Mouse (Mus musculus) retina, embryonic 14.5 days (tissue): ENCODE measurements at regions not wholly inside any gene's neighbourhood (a gene's known extent, or its start where the extent isn't known, plus 50 kb on each side); places are given as distances from the start of the nearest gene placed in this dataset.

Source experiments
- DNase-seq: peaks from one replicate; pipeline ENCODE4 v3.0.0-alpha.2; 2015; ENCODE audit warnings: low spot score

GRCm38 (mm10) chr7:66593619-66594018 lies 95.8 kb downstream of the Asb7 start:
- DNase-seq, result no peak

DNA sequence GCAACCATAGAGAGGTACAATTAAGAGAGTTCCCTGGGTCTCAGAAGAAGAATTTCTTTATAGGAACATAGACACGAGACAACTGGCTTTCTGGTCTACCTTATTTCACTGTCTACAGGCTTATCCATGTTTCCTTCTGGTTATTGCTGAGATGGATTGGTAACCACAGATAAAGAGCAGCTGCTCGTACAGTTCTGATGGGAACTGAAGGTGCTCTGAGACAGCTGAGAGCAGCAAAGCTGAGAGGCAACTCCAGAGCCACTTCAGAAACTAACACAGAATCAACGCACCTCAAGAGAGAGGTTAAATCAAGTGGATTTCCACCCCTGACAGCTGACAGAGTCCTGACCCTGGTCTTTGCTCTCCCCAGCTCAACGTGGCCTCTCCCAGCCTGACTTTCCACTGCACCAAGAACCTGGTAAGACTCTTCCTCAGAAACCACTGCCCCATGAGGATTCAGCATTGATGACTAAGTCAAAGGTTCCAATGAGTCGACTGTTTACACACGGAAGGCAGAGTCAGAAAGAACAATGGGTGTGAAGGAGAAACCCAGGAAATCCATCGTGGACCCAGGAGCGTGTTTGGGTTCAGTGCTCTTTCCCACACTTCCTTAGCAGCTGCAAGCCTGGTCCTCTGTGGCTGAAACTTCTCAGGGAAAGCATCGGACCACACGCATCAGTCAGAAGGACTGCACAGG lies 97.7 kb downstream of the Asb7 start:
- no peak for DNase-seq

GRCm38 (mm10) chr7:66586511-66586910 lies 102.9 kb downstream of the Asb7 start:
- DNase-seq, result no peak

- DNase-seq, result no peak
These were observed 108.7 kb downstream of the Asb7 start for GRCm38 (mm10) chr7:66580687-66581151.

- no peak for DNase-seq
These were observed 113.1 kb downstream of the Asb7 start for GRCm38 (mm10) chr7:66576261-66576660.

- DNase-seq, result no peak
These were observed 117.9 kb downstream of the Asb7 start for GRCm38 (mm10) chr7:66571451-66571850.

- no peak for DNase-seq
These were observed 120.4 kb upstream of the Aldh1a3 start for GRCm38 (mm10) chr7:66547694-66548093.

DNA sequence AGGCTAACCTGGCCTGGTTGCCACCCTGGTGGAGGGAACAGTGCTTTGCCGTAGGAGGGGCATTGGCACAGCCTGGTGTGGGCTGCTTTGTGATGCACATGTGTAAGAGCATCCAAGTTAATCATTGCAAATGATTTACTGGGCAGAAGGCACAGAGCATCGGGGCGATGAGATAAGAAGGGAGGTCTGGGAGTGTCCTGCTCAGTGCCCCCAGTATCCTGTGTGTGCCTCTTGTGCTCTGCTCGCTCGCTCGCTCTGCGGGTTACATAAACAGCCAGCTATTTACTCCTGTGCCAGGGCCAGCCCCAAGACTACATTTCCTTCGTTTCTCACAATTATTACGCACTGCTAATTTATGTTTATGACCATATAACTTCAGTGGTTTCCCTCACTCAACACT lies 117.9 kb upstream of the Aldh1a3 start:
- DNase-seq, result no peak

DNA sequence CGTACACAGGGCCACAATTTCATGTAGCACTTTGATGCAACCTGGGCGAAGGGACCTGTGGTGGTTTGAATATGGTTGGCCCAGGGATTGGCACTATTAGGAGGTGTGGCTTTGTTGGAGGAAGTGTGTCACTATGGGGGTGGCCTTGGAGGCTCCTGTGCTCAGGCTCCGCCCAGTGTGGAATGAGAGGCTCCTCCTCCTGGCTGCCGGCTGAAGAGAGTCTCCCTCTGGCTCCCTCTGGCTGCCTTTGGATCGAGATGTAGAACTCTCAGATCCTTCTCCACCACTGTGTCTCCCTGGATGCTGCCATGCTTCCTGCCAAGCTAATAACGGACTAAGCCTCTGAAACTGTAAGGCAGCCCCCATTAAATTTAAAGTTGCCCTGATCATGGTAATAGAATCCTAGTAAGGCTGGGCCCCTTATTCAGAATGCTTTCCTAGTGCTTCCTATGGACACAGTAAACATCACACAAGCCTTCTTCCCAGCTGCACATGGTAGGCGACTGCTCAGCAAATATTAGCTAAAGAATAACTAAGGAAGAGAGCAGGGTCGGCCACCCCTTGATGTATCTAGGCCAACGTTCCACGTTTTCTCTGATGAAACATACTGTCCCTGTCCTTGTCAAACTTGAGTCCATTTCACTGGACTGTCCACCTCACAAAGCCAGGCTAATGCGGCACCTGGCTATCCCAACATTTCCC lies 117.2 kb upstream of the Aldh1a3 start:
- peak; percentile 31 for DNase-seq

DNA sequence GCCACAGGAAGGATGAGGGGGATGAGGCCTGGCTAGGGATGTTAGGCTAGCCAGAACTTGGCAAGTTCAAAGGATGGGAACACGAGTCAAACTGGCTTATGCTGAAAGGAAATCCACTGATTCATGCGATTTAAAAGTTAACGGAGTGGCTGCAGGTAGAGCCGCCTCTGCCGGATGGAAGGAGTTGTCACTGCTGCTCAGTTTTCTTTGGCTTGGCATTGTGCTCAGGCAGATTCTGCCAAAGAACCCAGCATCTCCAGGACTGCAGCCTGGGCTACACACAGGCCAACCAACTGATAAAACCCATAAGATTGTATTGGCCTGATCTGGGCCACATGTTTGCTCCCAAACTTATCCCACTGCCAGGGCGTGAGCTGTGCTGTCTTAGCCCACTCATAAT lies 105.3 kb upstream of the Aldh1a3 start:
- no peak for DNase-seq

GRCm38 (mm10) chr7:66532048-66532447 lies 104.7 kb upstream of the Aldh1a3 start:
- no peak for DNase-seq

DNA sequence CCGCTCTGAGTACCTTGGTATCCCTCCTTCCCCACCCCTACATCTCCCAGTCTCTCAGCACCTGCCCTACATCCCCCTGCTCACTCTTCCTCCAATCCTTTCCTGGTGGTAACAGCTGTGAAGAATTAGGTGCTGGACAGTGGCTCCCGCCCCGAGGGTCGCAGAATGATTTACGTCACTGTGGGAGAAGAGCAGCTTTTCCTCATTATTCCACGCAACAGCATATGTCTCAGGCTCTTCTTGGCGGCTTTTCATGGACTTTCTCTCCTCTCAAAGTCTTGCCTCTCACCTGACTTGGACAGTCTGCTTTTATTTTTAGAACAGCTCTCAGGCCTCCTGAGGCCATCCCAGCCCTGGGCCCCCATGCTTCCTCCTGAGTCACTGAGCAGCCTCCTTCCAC lies 103.8 kb upstream of the Aldh1a3 start:
- DNase-seq, result no peak

GRCm38 (mm10) chr7:66528881-66529280 lies 101.6 kb upstream of the Aldh1a3 start:
- no peak for DNase-seq

DNA sequence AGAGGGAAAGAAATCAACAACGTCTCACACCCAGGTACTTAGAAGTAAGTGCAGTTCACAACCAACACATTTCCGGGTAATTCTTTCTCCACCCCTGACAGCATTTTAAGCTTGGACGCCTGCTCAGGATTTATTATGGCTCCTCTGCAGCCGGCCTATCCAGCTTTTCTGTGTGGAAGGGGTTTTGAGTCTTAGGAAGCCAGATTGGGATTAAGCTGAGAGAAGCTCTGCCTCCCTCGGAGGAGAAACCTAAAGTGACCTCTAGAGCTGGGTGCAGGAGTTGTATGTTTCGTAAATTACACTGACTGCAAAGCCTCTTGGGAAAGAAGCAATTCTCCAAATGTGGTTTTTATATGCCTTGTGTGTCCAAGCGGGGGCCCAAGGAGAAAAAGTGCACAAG lies 96.6 kb upstream of the Aldh1a3 start:
- no peak for DNase-seq

GRCm38 (mm10) chr7:66521522-66521921 lies 94.2 kb upstream of the Aldh1a3 start:
- no peak for DNase-seq

- no peak for DNase-seq
These were observed 88.8 kb upstream of the Aldh1a3 start for GRCm38 (mm10) chr7:66516143-66516542.

- no peak for DNase-seq
These were observed 86.1 kb upstream of the Aldh1a3 start for GRCm38 (mm10) chr7:66513411-66513810.

DNA sequence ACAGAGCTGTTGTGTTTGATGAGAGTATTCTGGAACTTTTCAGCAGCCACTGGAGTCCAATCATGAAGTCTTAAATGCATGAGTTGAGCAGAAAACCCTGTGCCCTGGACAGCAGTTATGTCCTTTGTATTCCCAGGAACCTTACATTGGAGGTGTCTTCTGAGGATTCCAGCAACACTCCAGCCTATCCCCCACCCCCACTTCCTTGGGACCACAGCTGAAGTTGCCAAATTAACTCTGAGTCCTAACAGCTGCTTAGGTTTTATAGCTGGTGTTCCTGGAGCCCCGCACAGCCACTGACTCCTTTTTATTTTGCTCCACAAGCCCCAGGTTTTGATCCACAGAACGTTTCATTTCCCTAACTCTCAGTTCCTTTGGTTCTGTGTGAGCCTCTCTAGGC lies 78.4 kb upstream of the Aldh1a3 start:
- no peak for DNase-seq

GRCm38 (mm10) chr7:66504519-66504918 lies 77.2 kb upstream of the Aldh1a3 start:
- DNase-seq, result no peak

DNA sequence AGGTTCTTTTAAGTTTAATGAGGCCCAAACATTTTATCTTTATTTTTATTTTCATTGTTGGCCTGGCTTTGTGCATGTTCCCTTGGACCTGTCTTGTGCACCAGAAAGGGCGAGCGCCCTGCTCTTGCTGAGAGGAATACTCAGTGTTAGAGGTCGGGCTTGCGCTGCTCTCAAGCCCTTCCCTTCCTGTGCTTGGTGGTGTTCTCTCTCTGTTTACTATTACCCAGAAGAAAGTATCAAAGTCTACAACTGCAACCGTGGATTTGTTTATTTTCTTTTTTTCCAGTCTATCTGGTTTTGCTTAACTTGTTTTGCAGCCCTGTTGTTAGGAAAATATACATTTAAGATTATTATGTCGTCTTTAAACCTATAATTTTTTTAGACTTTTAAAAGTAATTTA lies 74.1 kb upstream of the Aldh1a3 start:
- DNase-seq, result no peak

DNA sequence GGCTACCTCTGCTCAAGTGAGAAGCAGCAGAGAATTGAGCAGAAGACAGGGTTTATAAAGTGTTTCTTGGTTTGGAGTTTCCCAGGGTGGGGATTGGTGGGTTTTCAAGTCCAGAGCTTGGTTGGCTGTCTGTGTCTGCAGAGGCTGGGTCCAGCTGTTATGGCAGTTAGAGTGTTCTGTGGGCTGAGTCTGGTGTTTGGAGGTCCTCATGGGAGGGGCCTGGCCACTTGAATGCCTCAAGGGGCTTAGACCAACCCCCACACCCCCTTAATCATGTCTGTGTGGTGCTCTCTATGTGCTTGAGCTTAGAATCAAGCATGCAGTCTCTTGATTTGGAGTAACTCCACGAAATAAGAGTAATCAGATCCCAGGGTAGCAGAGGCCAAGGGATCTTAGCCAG lies 70.2 kb upstream of the Aldh1a3 start:
- no peak for DNase-seq

DNA sequence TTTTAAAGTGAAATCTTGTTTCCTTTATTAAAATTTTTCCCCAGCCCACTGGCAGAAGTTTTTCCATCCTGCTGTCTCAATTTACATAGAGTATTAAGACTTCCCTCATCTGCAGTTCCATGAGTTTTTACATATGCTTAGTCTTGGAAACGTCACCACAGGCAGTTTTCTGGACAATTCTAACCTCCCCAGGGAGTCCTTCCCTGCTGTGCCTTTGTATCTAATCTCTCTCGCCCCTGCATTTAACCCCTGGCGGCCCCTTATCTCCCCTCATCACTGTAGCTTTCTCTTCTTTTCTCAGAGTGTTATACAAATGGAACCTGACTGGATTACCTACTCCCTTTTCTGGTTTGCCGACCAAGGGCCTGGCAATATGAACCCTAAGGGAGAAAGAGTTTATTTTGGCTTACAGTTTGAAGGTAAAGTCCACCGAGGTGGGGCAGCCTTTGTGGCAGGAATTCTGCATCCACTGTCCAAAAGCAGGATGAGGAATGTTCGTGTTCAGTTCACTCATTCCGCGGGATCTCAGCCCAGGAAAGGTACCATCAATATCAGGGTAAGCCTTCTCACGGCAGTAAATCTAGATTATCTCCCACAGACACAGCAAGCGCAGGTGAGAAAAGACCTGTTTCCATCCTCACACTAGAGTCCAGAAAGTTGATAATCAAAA lies 66.0 kb upstream of the Aldh1a3 start:
- DNase-seq, result peak; percentile 42

GRCm38 (mm10) chr7:66492748-66493147 lies 65.4 kb upstream of the Aldh1a3 start:
- peak; percentile 57 for DNase-seq
